Mouse (Mus musculus): ENCODE results near the gene Rnf180. TPM values are rescaled to one million over a fixed set of nuclear protein-coding genes. Genes with fewer than 3 reads are reported as not detected.

Rnf180 gene
- polyA plus RNA-seq, 1 experiment from 2014 or later = 2.2 TPM

- no peak within 1 kb of the TSS for H3K4me3 ChIP-seq (ENCODE audit: low read depth, low read length)
- no peak within 1 kb of the TSS for H3K9ac ChIP-seq (ENCODE audit: low read depth, low read length)
- no peak within 1 kb of the TSS for H3K27ac ChIP-seq (ENCODE audit: low read depth, low read length)
- no peaks in the 10 kb centered on the region for H3K27me3 ChIP-seq (replicated peaks; ENCODE audit: control insufficient read depth, insufficient read depth, low read length)
- H3K9me3 ChIP-seq (ENCODE audit: control insufficient read depth, low read length) = no peaks in the 10 kb centered on the region
- no peak for DNase-seq (ENCODE audit: low spot score)
- 89% methylated on average over 10 of the region's 10 CpGs for WGBS
- no peak for ATAC-seq (replicated peaks; ENCODE audit: low FRiP score)
- H3K4me2 ChIP-seq = no peak within 1 kb of the TSS
- no peaks in the 10 kb centered on the region for H3K36me3 ChIP-seq (ENCODE audit: control insufficient read depth, insufficient read depth, low read length)
- H3K4me1 ChIP-seq (replicated peaks; ENCODE audit: control insufficient read depth, insufficient read depth, low read length) = no peaks in the 10 kb centered on the region
These were observed 212.8 kb downstream of the Rnf180 start, which contains the start of gene 4933425L06Rik for GRCm38 (mm10) chr13:105081862-105082261. Gene 4933425L06Rik (plus strand): TSS chr13:105082122.

Other genes with a start within 250 kb of the Rnf180 start
- 0.74 and 0.81 TPM in 2 replicates for gene Rgs7bp, start 239.9 kb downstream of the Rnf180 start, polyA plus RNA-seq (2014; fragmentation: Nextera tagmentation; extraction: Ambion mirVana)
- not detected in 2 replicates for gene 4933425L06Rik, start 212.7 kb downstream of the Rnf180 start, polyA plus RNA-seq (2014; fragmentation: Nextera tagmentation; extraction: Ambion mirVana)
- not detected in 2 replicates for gene Htr1a, start 148.8 kb upstream of the Rnf180 start, polyA plus RNA-seq (2014; fragmentation: Nextera tagmentation; extraction: Ambion mirVana)

Measured in liver, embryonic 11.5 days (tissue).